Mouse (Mus musculus): ENCODE measurements around the gene Ackr3. TPM values are rescaled to one million over a fixed set of nuclear protein-coding genes. Genes with fewer than 3 reads are reported as not detected.

Ackr3 gene
- 41.3 and 51.0 TPM in 2 replicates for polyA plus RNA-seq (2014; fragmentation: Nextera tagmentation; extraction: Ambion mirVana)

DNA sequence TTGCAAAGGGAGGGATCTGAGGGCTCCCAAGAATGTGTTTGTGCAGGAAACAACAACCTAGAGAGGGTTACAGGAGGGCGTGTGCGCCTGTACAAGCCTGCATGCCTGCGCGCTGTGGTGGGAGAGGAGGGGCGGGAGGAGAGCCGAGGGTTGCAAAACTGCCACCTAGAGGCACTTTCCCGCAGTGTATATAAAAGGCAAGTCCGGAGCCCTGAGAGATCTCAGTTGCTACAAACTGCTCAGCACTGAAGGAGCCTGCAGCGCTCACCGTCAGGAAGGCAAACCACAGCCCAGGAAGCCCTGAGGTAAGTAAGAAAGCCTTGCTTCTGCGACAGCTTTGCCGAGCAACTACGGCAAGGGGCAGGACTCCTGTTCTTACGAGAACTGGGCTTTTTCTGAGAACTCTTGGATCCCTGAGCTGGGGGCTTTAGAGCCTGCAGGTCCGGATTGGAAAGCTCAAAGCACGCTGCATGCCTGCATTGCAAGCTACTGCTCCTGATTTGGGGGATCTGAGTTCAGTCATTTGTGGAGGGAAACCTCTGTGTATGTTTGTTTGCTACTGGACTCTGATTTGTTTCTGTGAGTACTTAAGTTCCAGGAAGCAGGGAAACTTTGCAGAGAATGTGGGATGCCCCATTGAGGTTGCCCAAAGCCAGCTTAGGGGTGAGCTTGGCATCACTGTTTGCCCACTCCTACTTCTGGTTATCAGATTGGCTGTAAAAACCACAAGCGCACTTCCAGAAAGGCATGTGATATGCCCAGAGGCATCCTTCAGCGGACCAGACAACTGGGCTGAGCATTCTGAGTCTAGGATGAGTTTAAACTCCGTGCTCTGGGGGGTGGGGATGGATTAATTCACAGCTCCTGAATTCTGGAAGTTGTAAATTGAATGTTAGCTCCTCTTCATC is at the start of gene Ackr3:
Gene Ackr3, plus strand, starts transcription at position 198 of the 908 bp plus-strand sequence.
- H3K4me3 ChIP-seq (ENCODE audit: control insufficient read depth in 1 of 2, insufficient read depth in 1 of 2, low read depth in 1 of 2, low read length in 2 of 2), result peak within 1 kb of the TSS; percentile 47 to 76
- whole genome bisulfite sequencing, result 3% methylated on average over 19 of the region's 19 CpGs
- no peaks in the 10 kb centered on the region for H3K9me3 ChIP-seq (ENCODE audit: control insufficient read depth, low read length)
- H3K9ac ChIP-seq (ENCODE audit: low read length), result peak within 1 kb of the TSS; percentile 74
- peaks cover 23% of the 10 kb centered on the region for H3K27me3 ChIP-seq (ENCODE audit: control insufficient read depth, insufficient read depth, low read length)
- peak within 1 kb of the TSS; percentile 65 for H3K4me2 ChIP-seq (ENCODE audit: low read length)
- H3K27ac ChIP-seq (replicated peaks in 1 of 2; ENCODE audit: control insufficient read depth in 1 of 2, insufficient read depth in 1 of 2, low read depth in 2 of 2, low read length in 2 of 2), result peak within 1 kb of the TSS; percentile 73 to 75
- peaks cover 24 to 32% of the 10 kb centered on the region in 2 experiments for H3K4me1 ChIP-seq (ENCODE audit: control insufficient read depth in 2 of 2, insufficient read depth in 2 of 2, low read length in 2 of 2)
- H3K36me3 ChIP-seq (ENCODE audit: control insufficient read depth, insufficient read depth, low read length), result no peaks in the 10 kb centered on the region
- peak; percentile 80 for ATAC-seq (ENCODE audit: insufficient number of reproducible peaks, insufficient read depth, low FRiP score, low read depth)

GRCm38 (mm10) chr1:90156589-90156988 is 47.2 kb upstream of the Ackr3 start:
- Histone ChIP-seq H3K36me3 (ENCODE audit: control insufficient read depth, insufficient read depth, low read length) (no peaks in the 10 kb centered on the region), H3K9me3 (ENCODE audit: control insufficient read depth, low read length) (no peaks in the 10 kb centered on the region), H3K4me1 (ENCODE audit: control insufficient read depth in 2 of 2, insufficient read depth in 2 of 2, low read length in 2 of 2) (peaks cover 19 to 20% of the 10 kb centered on the region in 2 experiments), H3K27me3 (ENCODE audit: control insufficient read depth, insufficient read depth, low read length) (peaks cover 33% of the 10 kb centered on the region), H3K9ac (ENCODE audit: low read length) (no peak overlapping the region), H3K4me3 (ENCODE audit: control insufficient read depth in 1 of 2, insufficient read depth in 1 of 2, low read depth in 1 of 2, low read length in 2 of 2) (no peak overlapping the region), H3K27ac (replicated peaks in 1 of 2; ENCODE audit: control insufficient read depth in 1 of 2, insufficient read depth in 1 of 2, low read depth in 2 of 2, low read length in 2 of 2) (no peak overlapping the region), H3K4me2 (ENCODE audit: low read length) (no peak overlapping the region)
- no peak for ATAC-seq (ENCODE audit: insufficient number of reproducible peaks, insufficient read depth, low FRiP score, low read depth)
- WGBS, result 33% methylated on average over 7 of the region's 7 CpGs

DNA sequence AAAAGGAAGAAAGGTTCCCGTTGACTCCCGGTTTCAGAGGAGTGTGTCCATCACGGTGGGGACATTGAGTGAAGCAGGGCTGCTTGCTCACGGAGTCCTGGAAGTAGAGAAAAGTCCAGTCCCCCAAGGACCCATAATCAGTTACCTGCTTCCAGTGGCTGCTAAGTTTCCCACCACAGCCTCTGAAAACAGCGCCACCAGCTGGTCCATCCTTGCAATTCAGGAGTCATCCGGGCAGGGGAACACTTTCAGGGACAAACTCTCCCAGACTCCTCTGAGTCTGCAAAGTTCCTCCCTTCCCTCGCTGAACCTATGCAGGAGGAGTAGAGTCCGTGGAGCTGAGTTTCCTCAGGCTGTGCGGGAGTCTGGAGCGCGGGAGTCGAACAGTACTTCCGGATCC is 43.9 kb upstream of the Ackr3 start:
- Histone ChIP-seq H3K4me1 (ENCODE audit: control insufficient read depth in 2 of 2, insufficient read depth in 2 of 2, low read length in 2 of 2) (peaks cover 6 to 7% of the 10 kb centered on the region in 2 experiments; a peak in 2 of 4 replicates), H3K36me3 (ENCODE audit: control insufficient read depth, insufficient read depth, low read length) (no peaks in the 10 kb centered on the region), H3K4me2 (ENCODE audit: low read length) (no peak overlapping the region), H3K27me3 (ENCODE audit: control insufficient read depth, insufficient read depth, low read length) (peaks cover 19% of the 10 kb centered on the region; the same call in 1 of the 2 replicates), H3K9ac (ENCODE audit: low read length) (no peak overlapping the region), H3K9me3 (ENCODE audit: control insufficient read depth, low read length) (no peaks in the 10 kb centered on the region), H3K4me3 (ENCODE audit: control insufficient read depth in 1 of 2, insufficient read depth in 1 of 2, low read depth in 1 of 2, low read length in 2 of 2) (no peak overlapping the region), H3K27ac (replicated peaks in 1 of 2; ENCODE audit: control insufficient read depth in 1 of 2, insufficient read depth in 1 of 2, low read depth in 2 of 2, low read length in 2 of 2) (no peak overlapping the region)
- no peak for ATAC-seq (ENCODE audit: insufficient number of reproducible peaks, insufficient read depth, low FRiP score, low read depth)
- WGBS, result 37% methylated on average over 13 of the region's 13 CpGs

DNA sequence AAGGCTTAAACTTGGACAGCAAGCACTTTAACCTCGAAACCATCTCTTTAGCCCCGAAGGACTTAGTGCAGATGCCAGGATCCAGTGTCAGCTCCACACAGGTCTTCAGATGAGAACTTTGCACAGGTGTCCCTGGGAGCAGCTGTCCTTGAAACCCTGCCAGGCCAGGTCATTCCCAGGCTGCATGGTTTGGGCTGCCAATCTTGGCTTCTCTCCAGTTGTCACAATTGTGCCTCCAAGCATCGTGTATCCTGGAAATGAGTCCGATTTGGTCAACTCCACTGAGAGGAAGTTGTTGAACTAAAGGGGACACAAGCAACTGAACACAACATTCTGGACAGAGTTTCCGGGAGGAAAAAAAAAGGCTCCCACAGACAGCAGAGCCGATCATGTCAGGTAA is 42.2 kb upstream of the Ackr3 start:
- WGBS, result 71% methylated on average over 6 of the region's 6 CpGs
- Histone ChIP-seq H3K4me2 (ENCODE audit: low read length) (no peak overlapping the region), H3K36me3 (ENCODE audit: control insufficient read depth, insufficient read depth, low read length) (no peaks in the 10 kb centered on the region), H3K4me1 (ENCODE audit: control insufficient read depth in 2 of 2, insufficient read depth in 2 of 2, low read length in 2 of 2) (peaks cover 3 to 6% of the 10 kb centered on the region in 2 experiments; a peak in 1 of 4 replicates), H3K9ac (ENCODE audit: low read length) (no peak overlapping the region), H3K27ac (replicated peaks in 1 of 2; ENCODE audit: control insufficient read depth in 1 of 2, insufficient read depth in 1 of 2, low read depth in 2 of 2, low read length in 2 of 2) (no peak overlapping the region; a peak in 1 of 4 replicates), H3K4me3 (ENCODE audit: control insufficient read depth in 1 of 2, insufficient read depth in 1 of 2, low read depth in 1 of 2, low read length in 2 of 2) (no peak overlapping the region), H3K27me3 (ENCODE audit: control insufficient read depth, insufficient read depth, low read length) (peaks cover 9% of the 10 kb centered on the region; the same call in 1 of the 2 replicates), H3K9me3 (ENCODE audit: control insufficient read depth, low read length) (no peaks in the 10 kb centered on the region)
- ATAC-seq (ENCODE audit: insufficient number of reproducible peaks, insufficient read depth, low FRiP score, low read depth), result no peak

GRCm38 (mm10) chr1:90162379-90162857 is 41.4 kb upstream of the Ackr3 start:
- no peak for ATAC-seq (ENCODE audit: insufficient number of reproducible peaks, insufficient read depth, low FRiP score, low read depth)
- WGBS, result 79% methylated on average over 13 of the region's 13 CpGs

GRCm38 (mm10) chr1:90163161-90163560 is 40.6 kb upstream of the Ackr3 start:
- H3K9me3 ChIP-seq (ENCODE audit: control insufficient read depth, low read length), result no peaks in the 10 kb centered on the region
- no peak overlapping the region for H3K27ac ChIP-seq (replicated peaks in 1 of 2; ENCODE audit: control insufficient read depth in 1 of 2, insufficient read depth in 1 of 2, low read depth in 2 of 2, low read length in 2 of 2)
- H3K4me1 ChIP-seq (ENCODE audit: control insufficient read depth in 2 of 2, insufficient read depth in 2 of 2, low read length in 2 of 2), result peaks cover 0 to 2% of the 10 kb centered on the region in 2 experiments; a peak in 1 of 4 replicates
- H3K27me3 ChIP-seq (ENCODE audit: control insufficient read depth, insufficient read depth, low read length), result peaks cover 9% of the 10 kb centered on the region; the same call in 1 of the 2 replicates
- no peak overlapping the region for H3K4me3 ChIP-seq (ENCODE audit: control insufficient read depth in 1 of 2, insufficient read depth in 1 of 2, low read depth in 1 of 2, low read length in 2 of 2)
- ATAC-seq (ENCODE audit: insufficient number of reproducible peaks, insufficient read depth, low FRiP score, low read depth), result no peak
- no peak overlapping the region for H3K4me2 ChIP-seq (ENCODE audit: low read length)
- 78% methylated on average over 7 of the region's 7 CpGs for WGBS
- H3K9ac ChIP-seq (ENCODE audit: low read length), result no peak overlapping the region
- no peaks in the 10 kb centered on the region for H3K36me3 ChIP-seq (ENCODE audit: control insufficient read depth, insufficient read depth, low read length)

More at GRCm38 (mm10) chr1:90162379-90162857, 41.4 kb upstream of the Ackr3 start:
- Histone ChIP-seq H3K27ac (replicated peaks in 1 of 2; ENCODE audit: control insufficient read depth in 1 of 2, insufficient read depth in 1 of 2, low read depth in 2 of 2, low read length in 2 of 2) (no peak overlapping the region), H3K27me3 (ENCODE audit: control insufficient read depth, insufficient read depth, low read length) (peaks cover 9% of the 10 kb centered on the region; the same call in 1 of the 2 replicates), H3K4me2 (ENCODE audit: low read length) (no peak overlapping the region), H3K36me3 (ENCODE audit: control insufficient read depth, insufficient read depth, low read length) (no peaks in the 10 kb centered on the region), H3K9me3 (ENCODE audit: control insufficient read depth, low read length) (no peaks in the 10 kb centered on the region), H3K4me1 (ENCODE audit: control insufficient read depth in 2 of 2, insufficient read depth in 2 of 2, low read length in 2 of 2) (peaks cover 0 to 2% of the 10 kb centered on the region in 2 experiments; a peak in 1 of 4 replicates), H3K9ac (ENCODE audit: low read length) (no peak overlapping the region), H3K4me3 (ENCODE audit: control insufficient read depth in 1 of 2, insufficient read depth in 1 of 2, low read depth in 1 of 2, low read length in 2 of 2) (no peak overlapping the region)

- Histone ChIP-seq H3K9me3 (ENCODE audit: control insufficient read depth, low read length) (no peaks in the 10 kb centered on the region), H3K4me2 (ENCODE audit: low read length) (no peak overlapping the region), H3K36me3 (ENCODE audit: control insufficient read depth, insufficient read depth, low read length) (no peaks in the 10 kb centered on the region), H3K27me3 (ENCODE audit: control insufficient read depth, insufficient read depth, low read length) (peaks cover 8% of the 10 kb centered on the region; the same call in 1 of the 2 replicates), H3K27ac (replicated peaks in 1 of 2; ENCODE audit: control insufficient read depth in 1 of 2, insufficient read depth in 1 of 2, low read depth in 2 of 2, low read length in 2 of 2) (no peak overlapping the region), H3K4me1 (ENCODE audit: control insufficient read depth in 2 of 2, insufficient read depth in 2 of 2, low read length in 2 of 2) (peaks cover 0 to 2% of the 10 kb centered on the region in 2 experiments; a peak in 1 of 4 replicates), H3K9ac (ENCODE audit: low read length) (no peak overlapping the region), H3K4me3 (ENCODE audit: control insufficient read depth in 1 of 2, insufficient read depth in 1 of 2, low read depth in 1 of 2, low read length in 2 of 2) (no peak overlapping the region)
- ATAC-seq (ENCODE audit: insufficient number of reproducible peaks, insufficient read depth, low FRiP score, low read depth), result no peak
- 47% methylated on average over 3 of the region's 3 CpGs for WGBS
Measured at GRCm38 (mm10) chr1:90164319-90164718, 39.5 kb upstream of the Ackr3 start.
